Mouse (Mus musculus) testis, adult 2 months (tissue): ENCODE results near the gene Man2a2.

Experiments
- CTCF ChIP-seq: fragments of 200-500 bp; IDR thresholded peaks from 2 replicates; pipeline ENCODE4 v1.5.1; 2012; ENCODE audit warnings: low read depth, mild to moderate bottlenecking, inconsistent platforms, low read length, moderate library complexity; ENCODE audit not compliant: control insufficient read depth, insufficient read depth, insufficient replicate concordance
- POLR2A ChIP-seq: fragments of 200-500 bp; IDR thresholded peaks from 2 replicates; pipeline ENCODE4 v1.6.1; 2012; ENCODE audit warnings: low read depth, mild to moderate bottlenecking, inconsistent platforms, low read length, moderate library complexity; ENCODE audit not compliant: control insufficient read depth

DNA sequence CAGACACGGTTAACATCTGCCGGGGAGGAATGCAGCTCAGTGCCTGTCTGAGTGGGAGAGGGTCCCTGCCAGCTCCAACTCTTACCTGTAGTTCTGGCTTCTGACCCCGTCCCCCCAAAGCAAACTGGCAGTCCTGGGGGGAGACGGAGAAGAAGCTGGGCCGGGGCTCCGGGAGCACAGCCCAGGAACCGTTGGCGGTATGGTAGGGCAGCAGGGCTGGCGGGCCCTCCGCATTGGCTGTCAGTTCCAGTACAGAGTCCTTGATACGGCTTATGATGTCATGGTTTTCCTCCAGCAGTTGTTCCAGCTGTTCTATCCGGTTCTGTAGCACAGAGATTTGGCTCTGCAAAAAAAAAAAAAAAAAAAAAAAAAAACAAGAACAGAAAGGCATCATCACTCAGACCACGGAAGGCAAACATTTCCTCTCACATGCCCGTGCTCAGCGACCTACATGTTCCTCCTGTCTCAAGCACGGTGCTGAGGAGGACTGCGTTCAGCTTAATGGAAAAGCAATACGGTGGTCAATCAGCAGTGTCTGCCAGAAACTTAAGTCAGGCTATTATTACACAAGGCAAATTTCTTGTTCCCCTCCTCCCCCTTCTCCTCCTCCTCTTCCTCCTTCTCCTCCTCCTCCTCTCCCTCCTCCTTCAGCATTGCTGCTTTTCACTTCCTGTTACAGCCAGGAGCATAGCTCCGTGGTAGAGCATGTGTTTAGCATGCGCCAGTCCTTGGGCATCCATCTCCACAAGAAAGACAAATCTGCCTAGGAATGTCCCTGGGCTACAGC, 2.3 kb downstream of the Man2a2 start:
- no peak for TF ChIP-seq CTCF
- no peak for TF ChIP-seq POLR2A
